Mouse (Mus musculus) kidney, embryonic 15.5 days (tissue): ENCODE measurements at regions not wholly inside any gene's neighbourhood (a gene's known extent, or its start where the extent isn't known, plus 50 kb on each side); places are given as distances from the start of the nearest gene placed in this dataset.

ENCODE experiments used
- ATAC-seq: fragments of 200-750 bp; cut with Nextera tagmentation; replicated peaks from 2 replicates; pipeline ENCODE4 v1.8.0; 2017; ENCODE audit warnings: moderate TSS enrichment; ENCODE audit not compliant: low FRiP score
- H3K27ac ChIP-seq: fragments of 300-500 bp; sonication (generic); 2 replicates; pipeline ENCODE4 v1.5.1; 2015; ENCODE audit warnings: mild to moderate bottlenecking, inconsistent platforms
- H3K27me3 ChIP-seq: fragments of 300-500 bp; sonication (generic); 2 replicates; pipeline ENCODE4 v1.6.1; 2015; ENCODE audit warnings: inconsistent platforms
- H3K36me3 ChIP-seq: fragments of 300-500 bp; sonication (generic); 2 replicates; pipeline ENCODE4 v1.6.1; 2015; ENCODE audit warnings: inconsistent platforms
- H3K4me1 ChIP-seq: fragments of 300-500 bp; sonication (generic); 2 replicates; pipeline ENCODE4 v1.6.1; 2015; ENCODE audit warnings: inconsistent platforms
- H3K4me2 ChIP-seq: fragments of 300-500 bp; sonication (generic); 2 replicates; pipeline ENCODE4 v1.6.1; 2015; ENCODE audit warnings: moderate library complexity, mild to moderate bottlenecking, inconsistent platforms
- H3K4me3 ChIP-seq: fragments of 300-500 bp; sonication (generic); replicated peaks from 2 replicates; pipeline ENCODE4 v1.5.1; 2015; ENCODE audit warnings: mild to moderate bottlenecking, inconsistent platforms
- H3K9ac ChIP-seq: fragments of 300-500 bp; sonication (generic); 2 replicates; pipeline ENCODE4 v1.6.1; 2015; ENCODE audit warnings: mild to moderate bottlenecking, inconsistent platforms
- H3K9me3 ChIP-seq: fragments of 300-500 bp; sonication (generic); replicated peaks from 2 replicates; pipeline ENCODE4 v1.6.1; 2016; ENCODE audit warnings: inconsistent platforms
- WGBS: fragments of 180-500 bp; shearing (Covaris S2); methylation state at CpG from one replicate; pipeline ENCODE4 v1.1.7; 2015; ENCODE audit warnings: mixed read lengths; 5-methylcytosine and 5-hydroxymethylcytosine counted together

- no peaks in the 10 kb centered on the region for H3K9me3 ChIP-seq
- H3K4me1 ChIP-seq = no peaks in the 10 kb centered on the region
- WGBS = 64% methylated on average over 8 of the region's 8 CpGs
- no peak overlapping the region for H3K27ac ChIP-seq
- H3K4me2 ChIP-seq = no peak overlapping the region
- no peak overlapping the region for H3K9ac ChIP-seq
- no peak for ATAC-seq
- H3K36me3 ChIP-seq = no peaks in the 10 kb centered on the region
- no peaks in the 10 kb centered on the region for H3K27me3 ChIP-seq
- no peak overlapping the region for H3K4me3 ChIP-seq
Observed at GRCm38 (mm10) chr13:110895900-110896299, 358.9 kb upstream of the Actbl2 start.

- Histone ChIP-seq H3K4me1 (peaks cover 3% of the 10 kb centered on the region), H3K36me3 (no peaks in the 10 kb centered on the region), H3K4me2 (no peak overlapping the region), H3K27me3 (no peaks in the 10 kb centered on the region), H3K9ac (no peak overlapping the region), H3K4me3 (no peak overlapping the region), H3K9me3 (no peaks in the 10 kb centered on the region), H3K27ac (no peak overlapping the region)
- no peak for ATAC-seq
- WGBS = 55% methylated on average over 4 of the region's 4 CpGs
Observed at GRCm38 (mm10) chr13:110897621-110898020, 357.2 kb upstream of the Actbl2 start.

GRCm38 (mm10) chr13:110902994-110903644 lies 351.7 kb upstream of the Actbl2 start:
- Histone ChIP-seq H3K4me3 (no peak overlapping the region), H3K4me2 (no peak overlapping the region), H3K36me3 (no peaks in the 10 kb centered on the region), H3K4me1 (peaks cover 18% of the 10 kb centered on the region), H3K9me3 (no peaks in the 10 kb centered on the region), H3K9ac (no peak overlapping the region), H3K27me3 (no peaks in the 10 kb centered on the region), H3K27ac (peak overlapping the region; percentile 74)
- peak; percentile 79; the same call in 1 of the 2 replicates for ATAC-seq
- 44% methylated on average over 7 of the region's 7 CpGs for WGBS

- Histone ChIP-seq H3K27ac (peak overlapping the region; percentile 43; the same call in 1 of the 2 replicates), H3K27me3 (no peaks in the 10 kb centered on the region), H3K36me3 (no peaks in the 10 kb centered on the region), H3K4me1 (peaks cover 17% of the 10 kb centered on the region), H3K4me2 (no peak overlapping the region), H3K9me3 (no peaks in the 10 kb centered on the region), H3K4me3 (no peak overlapping the region), H3K9ac (no peak overlapping the region)
- WGBS = 33% methylated on average over 6 of the region's 6 CpGs
- ATAC-seq = peak; percentile 86
Observed at GRCm38 (mm10) chr13:110907319-110907955, 347.4 kb upstream of the Actbl2 start.

GRCm38 (mm10) chr13:110911866-110912265 lies 342.9 kb upstream of the Actbl2 start:
- no peak overlapping the region for H3K9ac ChIP-seq
- no peak overlapping the region for H3K4me2 ChIP-seq
- H3K4me1 ChIP-seq = peaks cover 4% of the 10 kb centered on the region
- WGBS = 74% methylated on average over 7 of the region's 7 CpGs
- ATAC-seq = no peak
- H3K27me3 ChIP-seq = no peaks in the 10 kb centered on the region
- H3K4me3 ChIP-seq = no peak overlapping the region
- H3K36me3 ChIP-seq = no peaks in the 10 kb centered on the region
- H3K9me3 ChIP-seq = no peaks in the 10 kb centered on the region
- no peak overlapping the region for H3K27ac ChIP-seq

GRCm38 (mm10) chr13:110913177-110913576 lies 341.6 kb upstream of the Actbl2 start:
- 64% methylated on average over 4 of the region's 4 CpGs for WGBS

GRCm38 (mm10) chr13:110913687-110914086 lies 341.1 kb upstream of the Actbl2 start:
- Histone ChIP-seq H3K27ac (no peak overlapping the region), H3K4me2 (no peak overlapping the region), H3K9me3 (no peaks in the 10 kb centered on the region), H3K4me1 (no peaks in the 10 kb centered on the region), H3K9ac (no peak overlapping the region), H3K27me3 (no peaks in the 10 kb centered on the region), H3K36me3 (no peaks in the 10 kb centered on the region), H3K4me3 (no peak overlapping the region)
- ATAC-seq = no peak
- 73% methylated on average over 5 of the region's 5 CpGs for WGBS

More at GRCm38 (mm10) chr13:110913177-110913576, 341.6 kb upstream of the Actbl2 start:
- ATAC-seq = no peak
- no peaks in the 10 kb centered on the region for H3K27me3 ChIP-seq
- H3K4me2 ChIP-seq = no peak overlapping the region
- H3K27ac ChIP-seq = no peak overlapping the region
- no peak overlapping the region for H3K4me3 ChIP-seq
- H3K9ac ChIP-seq = no peak overlapping the region
- no peaks in the 10 kb centered on the region for H3K36me3 ChIP-seq
- H3K4me1 ChIP-seq = no peaks in the 10 kb centered on the region
- H3K9me3 ChIP-seq = no peaks in the 10 kb centered on the region

GRCm38 (mm10) chr13:110915161-110915560 lies 339.7 kb upstream of the Actbl2 start:
- Histone ChIP-seq H3K9me3 (no peaks in the 10 kb centered on the region), H3K27ac (no peak overlapping the region), H3K36me3 (no peaks in the 10 kb centered on the region), H3K9ac (no peak overlapping the region), H3K4me3 (no peak overlapping the region), H3K4me2 (no peak overlapping the region), H3K4me1 (no peaks in the 10 kb centered on the region), H3K27me3 (no peaks in the 10 kb centered on the region)
- 82% methylated on average over 1 of the region's 1 CpGs for WGBS
- no peak for ATAC-seq

- Histone ChIP-seq H3K36me3 (no peaks in the 10 kb centered on the region), H3K9ac (no peak overlapping the region), H3K9me3 (no peaks in the 10 kb centered on the region), H3K4me1 (no peaks in the 10 kb centered on the region), H3K4me3 (no peak overlapping the region), H3K4me2 (no peak overlapping the region), H3K27ac (no peak overlapping the region), H3K27me3 (no peaks in the 10 kb centered on the region)
- WGBS = 82% methylated on average over 5 of the region's 5 CpGs
- ATAC-seq = no peak
Observed at GRCm38 (mm10) chr13:110923936-110924335, 330.9 kb upstream of the Actbl2 start.

- WGBS = 81% methylated on average over 3 of the region's 3 CpGs
Observed at GRCm38 (mm10) chr13:110924897-110925296, 329.9 kb upstream of the Actbl2 start.

GRCm38 (mm10) chr13:110928143-110928542 lies 326.7 kb upstream of the Actbl2 start:
- Histone ChIP-seq H3K27me3 (no peaks in the 10 kb centered on the region), H3K27ac (no peak overlapping the region), H3K36me3 (no peaks in the 10 kb centered on the region), H3K4me3 (no peak overlapping the region), H3K4me2 (no peak overlapping the region), H3K9ac (no peak overlapping the region), H3K9me3 (no peaks in the 10 kb centered on the region), H3K4me1 (no peaks in the 10 kb centered on the region)
- ATAC-seq = no peak
- 69% methylated on average over 3 of the region's 3 CpGs for WGBS

More at GRCm38 (mm10) chr13:110924897-110925296, 329.9 kb upstream of the Actbl2 start:
- Histone ChIP-seq H3K9ac (no peak overlapping the region), H3K27ac (no peak overlapping the region), H3K9me3 (no peaks in the 10 kb centered on the region), H3K4me1 (no peaks in the 10 kb centered on the region), H3K4me3 (no peak overlapping the region), H3K36me3 (no peaks in the 10 kb centered on the region), H3K4me2 (no peak overlapping the region), H3K27me3 (no peaks in the 10 kb centered on the region)
- ATAC-seq = no peak

- no peaks in the 10 kb centered on the region for H3K9me3 ChIP-seq
- no peak overlapping the region for H3K27ac ChIP-seq
- no peak for ATAC-seq
- no peak overlapping the region for H3K9ac ChIP-seq
- H3K4me2 ChIP-seq = no peak overlapping the region
- no peak overlapping the region for H3K4me3 ChIP-seq
- no peaks in the 10 kb centered on the region for H3K27me3 ChIP-seq
- H3K36me3 ChIP-seq = no peaks in the 10 kb centered on the region
- WGBS = 86% methylated on average over 3 of the region's 3 CpGs
- H3K4me1 ChIP-seq = no peaks in the 10 kb centered on the region
Observed at GRCm38 (mm10) chr13:110928894-110929293, 325.9 kb upstream of the Actbl2 start.
